Mouse (Mus musculus) heart, embryonic 11.5 days (tissue): ENCODE results near the gene Dnm2. TPM values are rescaled to one million over a fixed set of nuclear protein-coding genes. Genes with fewer than 3 reads are reported as not detected.

ENCODE experiments used
- ATAC-seq: fragments of 200-750 bp; cut with Nextera tagmentation; replicated peaks from 2 replicates; pipeline ENCODE4 v1.8.0; 2017; ENCODE audit warnings: moderate library complexity; ENCODE audit not compliant: insufficient number of reproducible peaks, low FRiP score, low TSS enrichment
- H3K27ac ChIP-seq: fragments of 300-500 bp; sonication (generic); 2 replicates; pipeline ENCODE4 v1.5.1; 2014; ENCODE audit warnings: mild to moderate bottlenecking, low read depth, low read length
- H3K27me3 ChIP-seq: fragments of 300-500 bp; sonication (generic); 2 replicates; pipeline ENCODE4 v1.6.1; 2014; ENCODE audit warnings: mild to moderate bottlenecking, low read length, mixed read lengths; ENCODE audit not compliant: control insufficient read depth, insufficient read depth
- H3K36me3 ChIP-seq: fragments of 300-500 bp; sonication (generic); 2 replicates; pipeline ENCODE4 v1.6.1; 2014; ENCODE audit warnings: mild to moderate bottlenecking, low read length, moderate library complexity, mixed read lengths; ENCODE audit not compliant: control insufficient read depth, insufficient read depth
- H3K4me1 ChIP-seq: fragments of 300-500 bp; sonication (generic); 2 replicates; pipeline ENCODE4 v1.6.1; 2014; ENCODE audit warnings: low read length; ENCODE audit not compliant: control insufficient read depth, insufficient read depth
- H3K4me2 ChIP-seq: fragments of 300-500 bp; sonication (generic); 2 replicates; pipeline ENCODE4 v1.6.1; 2014; ENCODE audit warnings: mild to moderate bottlenecking, moderate library complexity
- H3K4me3 ChIP-seq: fragments of 300-500 bp; sonication (generic); 2 replicates; pipeline ENCODE4 v1.5.1; 2014; ENCODE audit warnings: low read depth, low read length
- H3K9ac ChIP-seq: fragments of 300-500 bp; sonication (generic); 2 replicates; pipeline ENCODE4 v1.6.1; 2014; ENCODE audit warnings: mild to moderate bottlenecking, low read depth, low read length, moderate library complexity
- H3K9me3 ChIP-seq: fragments of 300-500 bp; sonication (generic); replicated peaks from 2 replicates; pipeline ENCODE4 v1.6.1; 2016; ENCODE audit warnings: low read length; ENCODE audit not compliant: control insufficient read depth
- WGBS: fragments of 180-500 bp; shearing (Covaris S2); extraction: QIAGEN DNeasy Blood & Tissue Kit; methylation state at CpG from one replicate; pipeline ENCODE4 v1.1.7; 2014; ENCODE audit not compliant: insufficient replicate concordance; 5-methylcytosine and 5-hydroxymethylcytosine counted together
- polyA plus RNA-seq: library from polyadenylated mRNA; unstranded; fragments of >200 nt; fragmentation: Nextera tagmentation; extraction: Ambion mirVana; gene quantifications from 2 replicates; pipeline ENCODE4 v1.2.1, GENCODE M21; 2014

The Dnm2 gene
- polyA plus RNA-seq, 1 experiment from 2014 or later = 62.7 TPM

GRCm38 (mm10) chr9:21402764-21403253, 21.9 kb upstream of the Dnm2 start:
- no peak for ATAC-seq
- H3K27ac ChIP-seq = no peak overlapping the region

GRCm38 (mm10) chr9:21403745-21404144, 21.0 kb upstream of the Dnm2 start:
- Histone ChIP-seq H3K27ac (no peak overlapping the region), H3K9ac (no peak overlapping the region), H3K4me3 (no peak overlapping the region), H3K36me3 (peaks cover 55% of the 10 kb centered on the region), H3K27me3 (no peaks in the 10 kb centered on the region), H3K4me1 (no peaks in the 10 kb centered on the region; the same call in 1 of the 2 replicates), H3K4me2 (no peak overlapping the region), H3K9me3 (no peaks in the 10 kb centered on the region)
- no peak for ATAC-seq
- whole genome bisulfite sequencing = 92% methylated on average over 5 of the region's 5 CpGs

More at GRCm38 (mm10) chr9:21402764-21403253, 21.9 kb upstream of the Dnm2 start:
- no peak overlapping the region for H3K4me3 ChIP-seq
- H3K36me3 ChIP-seq = peaks cover 59% of the 10 kb centered on the region
- no peaks in the 10 kb centered on the region for H3K27me3 ChIP-seq
- 60% methylated on average over 11 of the region's 11 CpGs for WGBS
- H3K9me3 ChIP-seq = no peaks in the 10 kb centered on the region
- H3K4me1 ChIP-seq = no peaks in the 10 kb centered on the region; the same call in 1 of the 2 replicates
- H3K9ac ChIP-seq = no peak overlapping the region
- H3K4me2 ChIP-seq = no peak overlapping the region

GRCm38 (mm10) chr9:21405525-21405924, 19.2 kb upstream of the Dnm2 start:
- peaks cover 42% of the 10 kb centered on the region for H3K36me3 ChIP-seq
- no peaks in the 10 kb centered on the region; the same call in 1 of the 2 replicates for H3K4me1 ChIP-seq
- no peaks in the 10 kb centered on the region for H3K9me3 ChIP-seq
- no peak overlapping the region for H3K27ac ChIP-seq
- H3K4me3 ChIP-seq = no peak overlapping the region
- H3K9ac ChIP-seq = no peak overlapping the region
- WGBS = 59% methylated on average over 4 of the region's 4 CpGs
- ATAC-seq = no peak
- H3K27me3 ChIP-seq = no peaks in the 10 kb centered on the region
- H3K4me2 ChIP-seq = no peak overlapping the region

- H3K27ac ChIP-seq = no peak overlapping the region
- 23% methylated on average over 4 of the region's 4 CpGs for WGBS
Observed at GRCm38 (mm10) chr9:21407951-21408350, 16.8 kb upstream of the Dnm2 start.

DNA sequence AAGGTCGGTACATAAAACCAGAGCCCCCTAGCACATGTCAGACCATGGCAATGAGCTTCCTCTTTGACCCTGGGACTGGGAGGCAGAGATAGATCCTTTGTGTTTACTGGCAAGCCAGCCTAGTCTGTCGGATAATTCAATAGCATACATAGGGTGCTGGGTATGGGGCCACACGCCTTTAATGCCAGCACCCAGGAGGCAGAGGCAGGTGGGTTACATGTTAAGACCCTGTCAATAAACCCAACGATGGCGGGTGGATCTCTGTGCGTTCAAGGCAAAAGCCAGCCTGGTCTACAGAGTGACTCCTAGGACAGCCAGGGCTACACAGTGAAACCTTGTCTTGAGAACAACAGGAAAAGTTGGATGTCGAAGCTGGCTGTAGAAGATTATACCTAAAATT, 16.1 kb upstream of the Dnm2 start:
- 0 out of 2 replicates have a peak, but pooled peaks cover 3% of the 10 kb centered on the region for H3K4me1 ChIP-seq
- 67% methylated on average over 7 of the region's 7 CpGs for WGBS
- H3K4me2 ChIP-seq = no peak overlapping the region
- no peak for ATAC-seq
- H3K36me3 ChIP-seq = peaks cover 31% of the 10 kb centered on the region
- H3K4me3 ChIP-seq = no peak overlapping the region
- no peaks in the 10 kb centered on the region for H3K9me3 ChIP-seq
- H3K27ac ChIP-seq = no peak overlapping the region
- no peak overlapping the region for H3K9ac ChIP-seq
- H3K27me3 ChIP-seq = no peaks in the 10 kb centered on the region

More at GRCm38 (mm10) chr9:21407951-21408350, 16.8 kb upstream of the Dnm2 start:
- Histone ChIP-seq H3K4me1 (0 out of 2 replicates have a peak, but pooled peaks cover 3% of the 10 kb centered on the region), H3K27me3 (no peaks in the 10 kb centered on the region), H3K4me3 (no peak overlapping the region), H3K9me3 (no peaks in the 10 kb centered on the region), H3K9ac (no peak overlapping the region), H3K4me2 (no peak overlapping the region), H3K36me3 (peaks cover 35% of the 10 kb centered on the region)
- no peak for ATAC-seq

- H3K4me2 ChIP-seq = no peak overlapping the region
- WGBS = 35% methylated on average over 9 of the region's 9 CpGs
- no peak for ATAC-seq
- H3K4me1 ChIP-seq = peaks cover 3% of the 10 kb centered on the region; the same call in 1 of the 2 replicates
- H3K36me3 ChIP-seq = peaks cover 23% of the 10 kb centered on the region
- no peak overlapping the region for H3K27ac ChIP-seq
- H3K9me3 ChIP-seq = no peaks in the 10 kb centered on the region
- H3K27me3 ChIP-seq = no peaks in the 10 kb centered on the region
- H3K9ac ChIP-seq = no peak overlapping the region
- H3K4me3 ChIP-seq = no peak overlapping the region
Observed at GRCm38 (mm10) chr9:21409592-21410317, 15.0 kb upstream of the Dnm2 start.

DNA sequence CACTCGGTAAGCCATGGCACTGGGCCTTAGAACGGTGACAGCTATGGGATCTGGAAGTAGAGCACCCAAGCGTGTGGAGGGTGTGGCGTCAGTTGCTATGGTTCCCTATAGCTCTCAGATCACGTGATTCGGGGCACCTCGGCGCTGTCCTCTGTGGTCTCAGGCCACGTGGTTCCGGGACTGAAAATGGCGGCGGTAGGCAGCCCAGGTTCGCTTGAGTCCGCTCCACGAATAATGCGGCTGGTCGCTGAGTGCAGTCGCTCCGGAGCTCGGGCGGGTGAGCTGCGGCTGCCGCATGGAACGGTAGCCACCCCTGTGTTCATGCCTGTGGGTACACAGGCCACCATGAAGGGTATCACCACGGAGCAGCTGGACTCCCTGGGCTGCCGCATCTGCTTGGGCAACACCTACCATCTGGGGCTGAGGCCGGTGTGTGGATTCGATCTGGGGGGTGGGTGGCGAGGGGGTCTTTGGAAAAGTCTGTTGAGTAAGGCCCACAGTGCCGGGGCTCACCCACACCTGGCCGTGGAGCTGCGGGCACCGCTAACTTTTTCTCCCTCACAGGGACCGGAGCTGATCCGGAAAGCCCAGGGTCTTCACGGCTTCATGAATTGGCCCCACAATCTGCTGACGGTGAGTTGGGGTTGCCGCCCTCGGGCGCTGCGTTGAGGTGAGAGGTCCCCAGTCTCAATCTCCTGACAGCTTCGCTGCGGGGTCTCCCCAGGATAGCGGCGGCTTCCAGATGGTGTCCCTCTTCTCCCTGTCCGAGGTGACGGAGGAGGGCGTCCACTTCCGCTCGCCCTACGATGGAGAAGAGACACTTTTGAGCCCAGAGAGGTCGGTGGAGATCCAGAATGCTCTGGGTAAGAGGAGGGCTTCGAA, 12.8 kb upstream of the Dnm2 start, which contains the start of gene Qtrt1:
Gene Qtrt1 (plus strand): TSS at position 169 of the 882 bp plus-strand sequence.
- Histone ChIP-seq H3K27ac (no peak within 1 kb of the TSS), H3K4me1 (peaks cover 3% of the 10 kb centered on the region; the same call in 1 of the 2 replicates), H3K4me2 (peak within 1 kb of the TSS; percentile 84), H3K9me3 (no peaks in the 10 kb centered on the region), H3K4me3 (peak within 1 kb of the TSS; percentile 80), H3K9ac (peak within 1 kb of the TSS; percentile 73), H3K36me3 (peaks cover 5% of the 10 kb centered on the region), H3K27me3 (no peaks in the 10 kb centered on the region)
- ATAC-seq = peak; percentile 94
- WGBS = 1% methylated on average over 53 of the region's 53 CpGs

DNA sequence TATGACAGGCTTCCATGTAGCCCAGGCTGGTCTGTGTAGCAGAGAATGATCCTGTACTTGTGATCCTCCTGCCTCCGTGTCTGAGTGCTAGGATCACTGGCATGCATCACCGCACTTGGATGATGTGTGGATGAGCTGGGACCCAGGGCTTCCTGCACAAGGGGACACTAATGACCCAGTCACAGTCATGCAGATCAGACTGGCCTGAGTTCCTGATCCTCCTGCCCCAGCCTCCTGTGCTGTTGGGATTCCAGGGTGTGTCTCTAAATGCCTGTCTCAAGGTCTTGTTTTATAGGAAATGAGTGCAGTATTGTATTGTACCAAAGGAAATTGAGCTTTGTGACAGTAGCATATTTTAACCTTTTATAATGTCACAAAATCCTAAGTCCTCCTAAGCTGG, 6.8 kb upstream of the Dnm2 start:
- Histone ChIP-seq H3K27ac (no peak overlapping the region), H3K4me2 (no peak overlapping the region), H3K9me3 (no peaks in the 10 kb centered on the region), H3K9ac (no peak overlapping the region), H3K4me3 (no peak overlapping the region), H3K4me1 (no peaks in the 10 kb centered on the region; the same call in 1 of the 2 replicates), H3K36me3 (peaks cover 18% of the 10 kb centered on the region), H3K27me3 (no peaks in the 10 kb centered on the region)
- WGBS = 100% methylated on average over 2 of the region's 2 CpGs
- no peak for ATAC-seq
